ENCODE assay signal across 27 mouse cellular contexts in genomic region chr5:114687901-114688300, GRCm38 (mm10). TPM values are rescaled to one million over a fixed set of nuclear protein-coding genes. Genes with fewer than 3 reads are reported as not detected.
DNase-seq lines count a peak whose midpoint lies in the region; ATAC-seq and TF ChIP-seq lines count a peak whose summit lies in the region.
"Had no signal": no experiment of that assay in that cellular context is flagged by ENCODE, and none has a peak within 500 bp of the region (broad histone marks: within the 10 kb centered on the region; RNA-seq: fewer than 3 reads in every experiment).

No protein-coding gene starts in this region.

- no peak for ATAC-seq in liver, postnatal 0 days
- ATAC-seq in activated CD4-positive, CD25-positive, alpha-beta regulatory T cell, adult 4 months = no peak
- no peak for ATAC-seq in kidney, embryonic 16.5 days (ENCODE audit: low FRiP score, low TSS enrichment)
- ATAC-seq: forebrain, postnatal 0 days; inflammation-experienced regulatory T-cells, adult 6 months had no signal

- H3K36me3 ChIP-seq in liver, postnatal 0 days (replicated peaks; ENCODE audit: insufficient read depth, low read length) = no peaks in the 10 kb centered on the region
- H3K36me3 ChIP-seq in kidney, embryonic 16.5 days (ENCODE audit: insufficient read depth, low read length) = no peaks in the 10 kb centered on the region
- H3K36me3 ChIP-seq: forebrain, embryonic 10.5 days; hindbrain, embryonic 13.5 days; limb, embryonic 15.5 days; liver, embryonic 15.5 days; midbrain, embryonic 12.5 days; neural tube, embryonic 12.5 days had no signal

- H3K27me3 ChIP-seq in liver, postnatal 0 days (ENCODE audit: insufficient read depth, low read length) = 0 out of 2 replicates have a peak, but pooled peaks cover 3% of the 10 kb centered on the region
- H3K27me3 ChIP-seq in kidney, embryonic 16.5 days (ENCODE audit: insufficient read depth, low read length) = no peaks in the 10 kb centered on the region
- H3K27me3 ChIP-seq: hindbrain, embryonic 13.5 days; limb, embryonic 15.5 days; neural tube, embryonic 12.5 days had no signal

- no peak overlapping the region for H3K4me3 ChIP-seq in liver, postnatal 0 days (ENCODE audit: low read depth, low read length)
- H3K4me3 ChIP-seq in kidney, embryonic 16.5 days (ENCODE audit: low read length) = no peak overlapping the region
- H3K4me3 ChIP-seq: forebrain, embryonic 10.5 days; hindbrain, embryonic 13.5 days; liver, embryonic 15.5 days; midbrain, embryonic 12.5 days; neural tube, embryonic 12.5 days had no signal

- peak; percentile 32 for DNase-seq in liver
- DNase-seq in liver, postnatal 0 days = no peak
- peak; percentile 48 to 54 for DNase-seq in B cell, adult 2 months
- peak; percentile 20 for DNase-seq in T-cell, adult 2 months (ENCODE audit: low spot score)
- peak; percentile 30 to 43 for DNase-seq in natural killer cell, adult 2 months (ENCODE audit: low spot score in 2 of 2)
- DNase-seq in left cerebral cortex, adult 8-10 months (ENCODE audit: low spot score in 2 of 2) = no peak
- DNase-seq: adrenal gland, postnatal 36 days; cerebellum, adult 11-12 months; forebrain, postnatal 0 days; kidney, adult 8-10 months; kidney, postnatal 25 days; left cerebral cortex, postnatal 4 days; retina, postnatal 1 day; right cerebral cortex, postnatal 25 days; spleen, adult 18-20 months; thymus, adult 18-20 months had no signal

- no peak overlapping the region for H3K9ac ChIP-seq in liver, postnatal 0 days (replicated peaks)
- H3K9ac ChIP-seq in kidney, embryonic 16.5 days (replicated peaks; ENCODE audit: low read length) = no peak overlapping the region
- H3K9ac ChIP-seq: forebrain, postnatal 0 days; hindbrain, embryonic 13.5 days; limb, embryonic 15.5 days; liver, embryonic 15.5 days; midbrain, embryonic 12.5 days; neural tube, embryonic 12.5 days had no signal

- H3K4me1 ChIP-seq in liver, postnatal 0 days (ENCODE audit: insufficient read depth) = peaks cover 17% of the 10 kb centered on the region
- H3K4me1 ChIP-seq in kidney, embryonic 16.5 days (ENCODE audit: insufficient read depth, low read length) = peaks cover 36% of the 10 kb centered on the region

- H3K27ac ChIP-seq in liver, postnatal 0 days (ENCODE audit: low read depth) = no peak overlapping the region
- no peak overlapping the region for H3K27ac ChIP-seq in kidney, embryonic 16.5 days (ENCODE audit: low read length)
- H3K27ac ChIP-seq: forebrain, embryonic 10.5 days; hindbrain, embryonic 13.5 days; liver, embryonic 15.5 days; midbrain, embryonic 12.5 days; neural tube, embryonic 12.5 days had no signal

- no peak for TF ChIP-seq CTCF in liver, postnatal 0 days (IDR thresholded peaks at IDR 0.05; ENCODE audit: low read depth)

- no peak overlapping the region for H3K4me2 ChIP-seq in liver, postnatal 0 days (ENCODE audit: low read depth, low read length)
- H3K4me2 ChIP-seq in kidney, embryonic 16.5 days (replicated peaks; ENCODE audit: low read depth, low read length) = no peak overlapping the region
- H3K4me2 ChIP-seq: hindbrain, embryonic 13.5 days; liver, embryonic 15.5 days; midbrain, embryonic 12.5 days; neural tube, embryonic 12.5 days had no signal

- H3K9me3 ChIP-seq in liver, postnatal 0 days (ENCODE audit: low read length) = no peaks in the 10 kb centered on the region
- H3K9me3 ChIP-seq in kidney, embryonic 16.5 days (ENCODE audit: low read length) = no peaks in the 10 kb centered on the region
- H3K9me3 ChIP-seq: forebrain, embryonic 10.5 days; G1E; hindbrain, embryonic 13.5 days; limb, embryonic 15.5 days; liver, embryonic 15.5 days; midbrain, embryonic 12.5 days; neural tube, embryonic 12.5 days had no signal

- TF ChIP-seq EP300 in liver, postnatal 0 days (IDR thresholded peaks at IDR 0.05; ENCODE audit: low read depth) = no peak

RNA-seq across cellular contexts. Expression of gene Gltp, which starts 2.9 kb away (rescaled TPM):
- polyA plus RNA-seq in liver, postnatal 0 days (2015; fragmentation: Nextera tagmentation; extraction: Ambion mirVana) = 23.1 and 23.8 TPM in 2 replicates
- polyA plus RNA-seq in activated CD4-positive, CD25-positive, alpha-beta regulatory T cell, adult 4 months (2017; shearing (Covaris generic)) = 100 to 1,000 TPM; 251 to 266 TPM
- 10 to 100 TPM; 33.0 to 39.0 (median 35.4) TPM for total RNA-seq in left cerebral cortex, adult 8-10 months (2022)
- polyA plus RNA-seq in kidney, embryonic 16.5 days (2015; fragmentation: Nextera tagmentation; extraction: Ambion mirVana) = 86.0 and 89.6 TPM in 2 replicates

RNA-seq across cellular contexts. Expression of gene Tchp, which starts 19.7 kb away (rescaled TPM):
- polyA plus RNA-seq in liver, postnatal 0 days (2015; fragmentation: Nextera tagmentation; extraction: Ambion mirVana) = 1.9 and 2.4 TPM in 2 replicates
- 10 to 100 TPM in 1 of 2 experiments, 1 to 10 TPM in 1; 4.4 to 15.0 TPM for polyA plus RNA-seq in activated CD4-positive, CD25-positive, alpha-beta regulatory T cell, adult 4 months (2017; shearing (Covaris generic))
- total RNA-seq in left cerebral cortex, adult 8-10 months (2022) = 10 to 100 TPM; 10.7 to 18.7 (median 13.2) TPM
- polyA plus RNA-seq in kidney, embryonic 16.5 days (2015; fragmentation: Nextera tagmentation; extraction: Ambion mirVana) = 15.5 and 16.1 TPM in 2 replicates

RNA-seq across cellular contexts. Expression of gene Trpv4, which starts 29.7 kb away (rescaled TPM):
- 0.32 and 0.38 TPM in 2 replicates for polyA plus RNA-seq in liver, postnatal 0 days (2015; fragmentation: Nextera tagmentation; extraction: Ambion mirVana)
- under 1 TPM; 0.24 to 0.25 TPM for polyA plus RNA-seq in activated CD4-positive, CD25-positive, alpha-beta regulatory T cell, adult 4 months (2017; shearing (Covaris generic))
- 1 to 10 TPM; 1.1 to 2.4 (median 1.5) TPM for total RNA-seq in left cerebral cortex, adult 8-10 months (2022)
- 33.4 and 33.6 TPM in 2 replicates for polyA plus RNA-seq in kidney, embryonic 16.5 days (2015; fragmentation: Nextera tagmentation; extraction: Ambion mirVana)
- total RNA-seq: G1E; monocyte, adult 5-6 weeks had no signal

Comparison
In these comparisons a context has a peak if more than half of its experiments do, and no peak if none do; other contexts are left out.
1. DNase-seq: peak in liver (single experiment), B cell, adult 2 months (2 of 2), T-cell, adult 2 months (single experiment) and natural killer cell, adult 2 months (2 of 2); none in liver, postnatal 0 days (single experiment) and left cerebral cortex, adult 8-10 months (0 of 2).
2. RNA of gene Trpv4, which starts 29.7 kb away (polyA plus RNA-seq): 33.4 to 33.6 TPM in kidney, embryonic 16.5 days; 0.32 to 0.38 TPM in liver, postnatal 0 days and 0.24 to 0.25 TPM in activated CD4-positive, CD25-positive, alpha-beta regulatory T cell, adult 4 months; every median in the first group is over 10 times any median in the second.